Mouse (Mus musculus) stomach, embryonic 15.5 days (tissue): ENCODE results near the gene Nsun2. TPM values are rescaled to one million over a fixed set of nuclear protein-coding genes. Genes with fewer than 3 reads are reported as not detected.

Source experiments
- polyA plus RNA-seq: library from polyadenylated mRNA; unstranded; fragments of >200 nt; fragmentation: Nextera tagmentation; extraction: Ambion mirVana; gene quantifications from 2 replicates; pipeline ENCODE4 v1.2.1, GENCODE M21; 2015

Gene Nsun2
- polyA plus RNA-seq, 1 experiment from 2014 or later = 117 TPM

Other genes with a start within 250 kb of the Nsun2 start
- 5.1 and 5.6 TPM in 2 replicates for gene Tent4a, start 871 bp downstream of the Nsun2 start, polyA plus RNA-seq
- gene Srd5a1, start 77.7 kb downstream of the Nsun2 start, polyA plus RNA-seq = 28.3 TPM in 2 replicates
- gene Ube2ql1, start 206.1 kb downstream of the Nsun2 start, polyA plus RNA-seq = 0.24 and 0.32 TPM in 2 replicates